Mouse (Mus musculus): ENCODE results near the gene Cdc37. TPM values are rescaled to one million over a fixed set of nuclear protein-coding genes. Genes with fewer than 3 reads are reported as not detected.

The Cdc37 gene
- polyA plus RNA-seq, 1 experiment, result 342 TPM

GRCm38 (mm10) chr9:21194787-21195493 lies 45.2 kb upstream of the Cdc37 start:
- H3K27me3 ChIP-seq (ENCODE audit: control insufficient read depth, insufficient read depth, insufficient read length), result no peaks in the 10 kb centered on the region

GRCm38 (mm10) chr9:21193786-21194185 lies 44.0 kb upstream of the Cdc37 start:
- Histone ChIP-seq H3ac (ENCODE audit: control insufficient read depth, insufficient read length, low read depth) (no peak overlapping the region), H3K27me3 (ENCODE audit: control insufficient read depth, insufficient read depth, insufficient read length) (no peaks in the 10 kb centered on the region), H3K79me2 (ENCODE audit: control insufficient read depth, insufficient read depth) (no peaks in the 10 kb centered on the region), H3K36me3 (ENCODE audit: control insufficient read depth, insufficient read depth) (no peaks in the 10 kb centered on the region), H3K79me3 (ENCODE audit: low read depth) (no peaks in the 10 kb centered on the region), H3K4me3 (ENCODE audit: insufficient read depth, poor library complexity, severe bottlenecking) (no peak overlapping the region)
- TF ChIP-seq MYOG (IDR thresholded peaks at IDR 0.05; ENCODE audit: control insufficient read depth, extremely low read depth, insufficient read length), result no peak
- TF ChIP-seq CEBPB (IDR thresholded peaks at IDR 0.05; ENCODE audit: low read depth), result peak; percentile 47

More at GRCm38 (mm10) chr9:21194787-21195493, 45.2 kb upstream of the Cdc37 start:
- H3K4me3 ChIP-seq (ENCODE audit: insufficient read depth, poor library complexity, severe bottlenecking), result no peak overlapping the region
- H3K36me3 ChIP-seq (ENCODE audit: control insufficient read depth, insufficient read depth), result no peaks in the 10 kb centered on the region
- no peaks in the 10 kb centered on the region for H3K79me2 ChIP-seq (ENCODE audit: control insufficient read depth, insufficient read depth)
- H3K79me3 ChIP-seq (ENCODE audit: low read depth), result no peaks in the 10 kb centered on the region
- H3ac ChIP-seq (ENCODE audit: control insufficient read depth, insufficient read length, low read depth), result no peak overlapping the region
- TF ChIP-seq CTCF (IDR thresholded peaks at IDR 0.05; ENCODE audit: control insufficient read depth, insufficient read depth, insufficient read length) (no peak), FOSL1 (IDR thresholded peaks at IDR 0.05; ENCODE audit: insufficient read depth, low read length, poor library complexity, severe bottlenecking) (no peak), CEBPB (IDR thresholded peaks at IDR 0.05; ENCODE audit: low read depth) (no peak), MYOD1 (IDR thresholded peaks at IDR 0.05; ENCODE audit: control insufficient read depth, insufficient read length, low read depth) (no peak), MYOG (IDR thresholded peaks at IDR 0.05; ENCODE audit: control insufficient read depth, extremely low read depth, insufficient read length) (no peak), USF1 (IDR thresholded peaks at IDR 0.05; ENCODE audit: low read depth) (no peak), MAX (IDR thresholded peaks at IDR 0.05) (no peak)

GRCm38 (mm10) chr9:21190670-21191069 lies 40.9 kb upstream of the Cdc37 start:
- TF ChIP-seq MAX (IDR thresholded peaks at IDR 0.05) (no peak), USF1 (IDR thresholded peaks at IDR 0.05; ENCODE audit: low read depth) (no peak), MYOD1 (IDR thresholded peaks at IDR 0.05; ENCODE audit: control insufficient read depth, insufficient read length, low read depth) (no peak), CEBPB (IDR thresholded peaks at IDR 0.05; ENCODE audit: low read depth) (no peak), FOSL1 (IDR thresholded peaks at IDR 0.05; ENCODE audit: insufficient read depth, low read length, poor library complexity, severe bottlenecking) (no peak), MYOG (IDR thresholded peaks at IDR 0.05; ENCODE audit: control insufficient read depth, extremely low read depth, insufficient read length) (no peak), CTCF (IDR thresholded peaks at IDR 0.05; ENCODE audit: control insufficient read depth, insufficient read depth, insufficient read length) (no peak)
- H3K79me2 ChIP-seq (ENCODE audit: control insufficient read depth, insufficient read depth), result no peaks in the 10 kb centered on the region
- H3K36me3 ChIP-seq (ENCODE audit: control insufficient read depth, insufficient read depth), result no peaks in the 10 kb centered on the region
- H3ac ChIP-seq (ENCODE audit: control insufficient read depth, insufficient read length, low read depth), result no peak overlapping the region
- no peaks in the 10 kb centered on the region for H3K79me3 ChIP-seq (ENCODE audit: low read depth)
- H3K4me3 ChIP-seq (ENCODE audit: insufficient read depth, poor library complexity, severe bottlenecking), result no peak overlapping the region
- H3K27me3 ChIP-seq (ENCODE audit: control insufficient read depth, insufficient read depth, insufficient read length), result no peaks in the 10 kb centered on the region

- Histone ChIP-seq H3K27me3 (ENCODE audit: control insufficient read depth, insufficient read depth, insufficient read length) (no peaks in the 10 kb centered on the region), H3K79me2 (ENCODE audit: control insufficient read depth, insufficient read depth) (no peaks in the 10 kb centered on the region), H3ac (ENCODE audit: control insufficient read depth, insufficient read length, low read depth) (no peak overlapping the region), H3K36me3 (ENCODE audit: control insufficient read depth, insufficient read depth) (no peaks in the 10 kb centered on the region), H3K4me3 (ENCODE audit: insufficient read depth, poor library complexity, severe bottlenecking) (no peak overlapping the region), H3K79me3 (ENCODE audit: low read depth) (no peaks in the 10 kb centered on the region)
- TF ChIP-seq CEBPB (IDR thresholded peaks at IDR 0.05; ENCODE audit: low read depth) (no peak), FOSL1 (IDR thresholded peaks at IDR 0.05; ENCODE audit: insufficient read depth, low read length, poor library complexity, severe bottlenecking) (no peak), MYOG (IDR thresholded peaks at IDR 0.05; ENCODE audit: control insufficient read depth, extremely low read depth, insufficient read length) (no peak), USF1 (IDR thresholded peaks at IDR 0.05; ENCODE audit: low read depth) (no peak), MYOD1 (IDR thresholded peaks at IDR 0.05; ENCODE audit: control insufficient read depth, insufficient read length, low read depth) (no peak), CTCF (IDR thresholded peaks at IDR 0.05; ENCODE audit: control insufficient read depth, insufficient read depth, insufficient read length) (no peak), MAX (IDR thresholded peaks at IDR 0.05) (no peak)
These were observed 40.1 kb upstream of the Cdc37 start for GRCm38 (mm10) chr9:21189905-21190304.

- H3ac ChIP-seq (ENCODE audit: control insufficient read depth, insufficient read length, low read depth), result no peak overlapping the region
- no peaks in the 10 kb centered on the region for H3K27me3 ChIP-seq (ENCODE audit: control insufficient read depth, insufficient read depth, insufficient read length)
- H3K4me3 ChIP-seq (ENCODE audit: insufficient read depth, poor library complexity, severe bottlenecking), result no peak overlapping the region
- TF ChIP-seq USF1 (IDR thresholded peaks at IDR 0.05; ENCODE audit: low read depth), result no peak
- TF ChIP-seq CEBPB (IDR thresholded peaks at IDR 0.05; ENCODE audit: low read depth), result no peak
- TF ChIP-seq CTCF (IDR thresholded peaks at IDR 0.05; ENCODE audit: control insufficient read depth, insufficient read depth, insufficient read length), result no peak
- no peak for TF ChIP-seq FOSL1 (IDR thresholded peaks at IDR 0.05; ENCODE audit: insufficient read depth, low read length, poor library complexity, severe bottlenecking)
- TF ChIP-seq MYOG (IDR thresholded peaks at IDR 0.05; ENCODE audit: control insufficient read depth, extremely low read depth, insufficient read length), result no peak
- no peak for TF ChIP-seq MAX (IDR thresholded peaks at IDR 0.05)
- no peaks in the 10 kb centered on the region for H3K79me2 ChIP-seq (ENCODE audit: control insufficient read depth, insufficient read depth)
- H3K79me3 ChIP-seq (ENCODE audit: low read depth), result no peaks in the 10 kb centered on the region
- H3K36me3 ChIP-seq (ENCODE audit: control insufficient read depth, insufficient read depth), result no peaks in the 10 kb centered on the region
These were observed 35.7 kb upstream of the Cdc37 start for GRCm38 (mm10) chr9:21185436-21185835.

GRCm38 (mm10) chr9:21184733-21185132 lies 35.0 kb upstream of the Cdc37 start:
- H3K27me3 ChIP-seq (ENCODE audit: control insufficient read depth, insufficient read depth, insufficient read length), result no peaks in the 10 kb centered on the region
- no peak overlapping the region for H3ac ChIP-seq (ENCODE audit: control insufficient read depth, insufficient read length, low read depth)
- TF ChIP-seq USF1 (IDR thresholded peaks at IDR 0.05; ENCODE audit: low read depth) (no peak), MAX (IDR thresholded peaks at IDR 0.05) (no peak), MYOD1 (IDR thresholded peaks at IDR 0.05; ENCODE audit: control insufficient read depth, insufficient read length, low read depth) (no peak), CTCF (IDR thresholded peaks at IDR 0.05; ENCODE audit: control insufficient read depth, insufficient read depth, insufficient read length) (no peak), CEBPB (IDR thresholded peaks at IDR 0.05; ENCODE audit: low read depth) (no peak), MYOG (IDR thresholded peaks at IDR 0.05; ENCODE audit: control insufficient read depth, extremely low read depth, insufficient read length) (no peak), FOSL1 (IDR thresholded peaks at IDR 0.05; ENCODE audit: insufficient read depth, low read length, poor library complexity, severe bottlenecking) (no peak)
- no peaks in the 10 kb centered on the region for H3K79me2 ChIP-seq (ENCODE audit: control insufficient read depth, insufficient read depth)
- no peak overlapping the region for H3K4me3 ChIP-seq (ENCODE audit: insufficient read depth, poor library complexity, severe bottlenecking)
- no peaks in the 10 kb centered on the region for H3K36me3 ChIP-seq (ENCODE audit: control insufficient read depth, insufficient read depth)
- no peaks in the 10 kb centered on the region for H3K79me3 ChIP-seq (ENCODE audit: low read depth)
